Mouse (Mus musculus): ENCODE data around the gene Mdc1. TPM values are rescaled to one million over a fixed set of nuclear protein-coding genes. Genes with fewer than 3 reads are reported as not detected.
"Not testable (repeated sequence)": the region's sequence is repeated elsewhere in the genome, so short reads cannot be mapped to it uniquely, and the experiment has no call there.

Mdc1 gene
- total RNA-seq, 2 experiments from 2014 or later, result 13.6 to 15.0 TPM

DNA sequence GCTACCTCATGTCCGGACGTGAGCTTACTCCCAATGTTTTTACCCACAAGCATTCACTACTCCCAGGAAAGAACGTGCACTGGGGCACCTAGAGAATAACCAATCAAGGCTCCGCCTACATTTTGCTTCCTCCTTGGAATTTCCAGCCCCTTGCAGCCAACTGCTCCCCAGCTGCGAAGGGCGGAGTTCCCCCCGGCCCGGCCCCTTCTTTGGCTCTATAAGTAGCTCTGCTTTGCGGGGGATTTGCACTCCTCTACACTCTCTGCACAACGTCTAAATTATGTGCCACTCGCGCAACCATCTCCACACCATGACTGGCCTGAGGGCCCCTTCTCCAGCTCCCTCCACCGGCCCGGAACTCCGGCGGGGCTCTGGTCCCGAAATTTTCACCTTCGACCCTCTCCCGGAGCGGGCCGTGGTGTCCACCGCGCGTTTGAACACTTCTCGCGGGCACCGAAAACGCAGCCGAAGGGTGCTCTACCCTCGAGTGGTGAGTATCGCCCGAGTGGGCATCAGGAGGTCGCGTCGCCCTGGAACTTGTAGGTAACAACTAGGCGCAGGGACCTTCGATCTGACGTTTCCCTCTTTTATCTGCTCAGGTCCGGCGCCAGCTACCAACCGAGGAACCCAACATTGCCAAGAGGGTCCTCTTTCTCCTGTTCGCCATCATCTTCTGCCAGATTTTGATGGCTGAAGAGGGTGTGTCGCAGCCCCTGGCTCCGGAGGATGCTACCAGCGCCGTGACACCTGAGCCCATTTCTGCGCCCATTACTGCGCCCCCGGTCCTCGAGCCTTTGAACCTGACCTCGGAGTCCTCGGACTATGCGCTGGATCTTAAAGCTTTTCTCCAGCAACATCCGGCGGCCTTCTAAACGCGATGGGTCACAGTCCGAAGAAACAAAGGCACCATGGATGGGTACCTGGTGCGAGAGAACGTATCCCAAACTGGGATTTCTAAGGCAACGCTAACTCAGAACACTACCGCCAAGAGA is 19.6 kb upstream of the Mdc1 start, which contains the start of gene Ier3:
Ier3 (plus strand) TSS at position 246 of the 992 bp plus-strand sequence.
- DNase-seq (ENCODE audit: low spot score in 2 of 2), result peak in 1 of 2 experiments; percentile 59

DNA sequence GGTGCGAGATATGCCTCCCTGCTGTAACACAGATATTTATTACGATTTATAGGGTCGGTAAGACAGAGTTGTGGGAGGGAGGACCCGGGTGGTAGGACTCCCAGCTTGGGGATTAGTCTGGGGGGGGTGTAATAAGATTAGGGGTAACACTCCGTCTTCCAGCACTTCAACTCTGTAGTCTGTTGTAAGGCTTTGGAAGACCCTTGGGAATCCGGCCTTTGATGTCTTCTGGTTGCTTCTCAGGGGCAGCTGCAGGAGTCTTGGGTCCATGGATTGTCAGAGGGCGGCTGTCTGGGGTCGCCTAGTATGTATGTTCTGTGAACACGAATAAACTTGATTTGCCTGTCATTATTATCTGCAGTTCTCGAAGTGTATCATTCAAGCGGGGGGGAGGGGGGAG is 18.8 kb upstream of the Mdc1 start:
- no peak for DNase-seq (ENCODE audit: low spot score in 2 of 2)

DNA sequence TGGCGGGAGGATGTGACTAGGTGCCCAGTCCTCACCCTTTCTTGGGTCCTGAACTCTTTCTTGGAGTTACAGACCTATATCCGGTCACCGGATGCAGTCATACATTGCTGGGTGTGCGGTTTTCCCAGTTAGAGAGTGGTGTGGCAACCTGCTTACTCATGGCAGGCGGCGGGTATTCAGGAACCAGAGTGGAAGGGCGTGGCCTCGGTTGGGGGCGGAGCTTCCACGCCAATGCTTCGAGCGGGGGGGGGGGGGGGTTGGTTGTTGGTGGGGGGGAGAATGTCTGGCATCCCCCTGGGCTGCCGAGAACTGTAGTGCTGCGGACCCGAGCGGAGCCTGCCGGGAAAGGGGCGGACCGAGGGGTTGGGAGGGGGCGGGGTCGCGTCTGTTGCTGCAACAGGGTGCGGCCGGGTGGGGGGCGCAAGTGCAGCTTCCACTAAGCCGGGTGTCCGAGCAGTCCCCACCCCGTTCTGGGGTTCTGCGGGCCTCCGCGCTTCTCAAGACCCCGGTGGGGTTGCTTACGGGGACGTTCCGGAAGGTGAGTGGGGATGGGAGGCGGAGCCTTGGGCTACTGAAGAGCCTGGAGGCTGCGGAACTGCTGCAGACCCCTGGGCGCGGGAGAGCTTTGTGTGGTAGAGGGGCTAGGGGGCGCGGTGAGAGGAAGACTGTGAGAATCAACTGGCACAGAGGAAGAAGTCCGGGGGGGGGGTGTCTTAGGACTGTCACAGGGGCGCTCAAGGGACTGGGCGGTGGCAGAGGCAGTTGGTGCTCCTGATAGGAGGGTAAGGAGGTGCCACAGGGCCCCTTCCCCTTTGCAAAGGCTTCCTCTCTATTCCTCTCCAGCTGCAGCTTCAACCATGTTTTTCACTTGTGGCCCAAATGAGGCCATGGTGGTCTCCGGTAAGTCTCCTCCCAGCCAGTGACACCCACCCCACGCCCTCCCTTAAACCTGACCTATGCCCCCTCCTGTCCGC is 18.1 kb upstream of the Mdc1 start, which contains the start of gene Flot1:
Flot1 (plus strand) TSS at position 267 of the 974 bp plus-strand sequence.
- peak; percentile 75 to 79 for DNase-seq (ENCODE audit: low spot score in 2 of 2)

DNA sequence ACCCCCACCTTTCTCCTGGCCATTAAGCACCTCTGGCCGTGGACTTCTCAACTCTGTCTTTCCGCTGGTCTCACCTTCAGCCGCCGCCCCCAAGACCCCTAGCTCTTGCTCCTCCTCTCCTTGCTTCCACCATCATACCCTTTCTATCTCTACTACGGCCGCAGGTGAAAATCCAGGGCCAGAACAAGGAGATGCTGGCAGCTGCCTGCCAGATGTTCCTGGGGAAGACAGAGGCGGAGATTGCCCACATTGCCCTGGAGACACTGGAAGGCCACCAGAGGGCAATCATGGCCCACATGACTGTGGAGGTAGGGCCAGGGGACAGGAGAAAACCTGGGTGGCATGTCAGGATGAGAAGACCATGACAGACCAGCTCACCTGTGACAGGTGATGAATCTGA is 16.9 kb upstream of the Mdc1 start:
- no peak for DNase-seq (ENCODE audit: low spot score in 2 of 2)

DNA sequence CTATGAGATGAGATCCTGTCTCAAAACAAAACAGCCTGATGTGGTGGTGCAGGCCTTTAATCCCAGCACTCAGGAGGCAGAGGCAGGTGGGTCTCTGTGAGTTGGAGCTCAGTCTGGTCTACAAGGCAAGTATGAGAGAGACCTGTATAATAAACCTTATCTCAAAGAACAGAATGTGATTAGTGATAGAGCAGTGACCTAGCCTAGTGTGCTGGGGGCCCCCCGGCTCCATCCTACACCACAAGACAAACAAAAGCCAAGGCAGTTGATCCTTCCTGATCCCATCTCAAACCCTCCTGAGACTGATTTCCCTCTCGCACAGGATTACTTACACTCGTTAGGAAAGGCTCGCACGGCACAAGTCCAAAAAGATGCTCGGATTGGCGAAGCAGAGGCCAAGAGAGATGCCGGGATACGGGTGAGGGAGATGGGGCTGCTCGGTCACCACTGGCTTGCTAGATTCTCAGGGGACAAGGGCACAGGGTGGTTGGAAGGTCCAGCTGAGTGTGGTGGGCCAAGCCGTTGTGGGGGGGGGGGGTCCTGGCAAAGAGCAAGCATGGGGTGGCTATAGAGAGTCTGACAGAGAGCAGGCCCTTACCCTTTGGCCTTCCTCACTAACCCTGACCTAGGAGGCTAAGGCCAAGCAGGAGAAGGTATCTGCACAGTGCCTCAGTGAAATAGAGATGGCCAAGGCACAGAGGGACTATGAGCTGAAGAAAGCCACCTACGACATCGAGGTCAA is 16.0 kb upstream of the Mdc1 start:
- no peak for DNase-seq (ENCODE audit: low spot score in 2 of 2)

DNA sequence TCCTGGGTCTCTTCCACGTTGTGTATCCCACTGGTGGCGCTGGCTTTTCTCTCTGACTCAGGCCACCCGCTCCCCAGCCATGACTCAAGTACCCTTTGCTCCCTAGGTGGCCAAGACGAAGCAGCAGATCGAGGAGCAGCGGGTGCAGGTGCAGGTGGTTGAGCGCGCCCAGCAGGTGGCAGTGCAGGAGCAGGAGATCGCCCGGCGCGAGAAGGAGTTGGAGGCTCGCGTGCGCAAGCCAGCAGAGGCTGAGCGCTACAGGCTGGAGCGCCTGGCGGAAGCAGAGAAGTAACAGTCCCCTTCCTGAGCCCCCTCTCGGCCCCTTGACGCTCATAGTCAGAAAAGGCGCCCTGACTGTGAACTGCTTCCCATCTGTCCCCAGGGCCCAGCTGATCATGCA is 11.6 kb upstream of the Mdc1 start:
- DNase-seq (ENCODE audit: low spot score in 2 of 2), result peak; percentile 71 to 77

DNA sequence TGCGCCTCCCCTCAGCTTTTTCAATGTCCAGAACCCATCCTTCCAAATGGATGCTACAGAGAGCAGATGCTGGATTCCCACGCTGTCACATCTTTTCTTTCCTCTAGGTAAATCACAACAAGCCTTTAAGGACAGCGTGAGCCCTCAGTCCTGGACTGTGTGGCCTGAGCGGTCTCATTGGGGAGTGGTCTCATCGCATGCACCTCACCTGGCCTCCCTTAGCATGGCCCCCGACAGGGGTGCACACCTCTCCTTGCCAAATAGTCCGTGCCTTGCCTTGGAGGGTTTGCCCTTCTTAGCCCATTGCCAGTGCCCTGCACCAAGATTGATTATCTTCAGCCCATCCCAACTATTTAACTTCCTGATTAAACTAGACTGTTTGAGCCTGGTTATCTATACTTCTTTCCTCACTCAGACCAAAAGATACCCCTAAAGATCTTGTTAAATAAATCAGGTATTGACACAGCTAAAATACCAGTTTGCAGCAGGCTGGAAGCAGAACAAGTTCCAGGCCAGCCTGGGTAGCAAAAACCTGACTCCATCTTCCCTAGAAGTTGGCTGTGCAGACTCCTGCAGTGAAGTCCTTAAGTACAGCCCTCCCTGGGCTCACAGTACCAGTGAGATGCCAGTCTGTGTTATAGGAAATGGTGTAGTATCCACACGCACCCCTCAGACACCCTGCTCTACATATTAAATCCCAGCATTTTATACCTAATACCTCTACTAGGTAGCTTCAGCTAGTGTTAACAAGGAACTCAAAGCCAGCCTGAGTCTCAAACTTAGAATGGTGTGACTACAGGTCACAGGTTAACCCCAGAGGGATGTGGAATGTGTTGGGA is 8.7 kb upstream of the Mdc1 start:
- no peak for DNase-seq (ENCODE audit: low spot score in 2 of 2)

DNA sequence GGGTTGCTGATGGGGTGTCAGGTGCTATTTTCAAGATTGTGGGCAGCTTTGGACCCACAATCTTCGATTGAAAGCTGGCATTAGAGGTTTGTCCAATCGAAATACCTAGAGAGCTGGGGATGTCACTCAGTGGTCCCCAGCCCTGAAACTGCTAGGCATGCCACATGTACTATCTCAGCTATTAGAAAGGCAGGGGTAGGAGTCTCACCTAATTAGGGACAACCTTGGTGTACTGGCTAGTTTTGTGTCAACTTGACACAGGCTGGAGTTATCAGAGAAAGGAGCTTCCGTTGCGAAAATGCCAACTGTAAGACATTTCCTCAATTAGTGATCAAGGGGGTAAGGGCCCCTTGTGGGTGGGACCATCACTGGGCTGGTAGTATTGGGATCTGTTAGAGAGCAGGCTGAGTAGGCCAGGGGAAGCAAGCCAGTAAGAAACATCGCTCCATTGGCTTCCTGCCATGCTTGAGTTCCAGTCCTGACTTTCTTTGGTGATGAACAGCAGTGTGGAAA is 8.0 kb upstream of the Mdc1 start:
- no peak for DNase-seq (ENCODE audit: low spot score in 2 of 2)

DNA sequence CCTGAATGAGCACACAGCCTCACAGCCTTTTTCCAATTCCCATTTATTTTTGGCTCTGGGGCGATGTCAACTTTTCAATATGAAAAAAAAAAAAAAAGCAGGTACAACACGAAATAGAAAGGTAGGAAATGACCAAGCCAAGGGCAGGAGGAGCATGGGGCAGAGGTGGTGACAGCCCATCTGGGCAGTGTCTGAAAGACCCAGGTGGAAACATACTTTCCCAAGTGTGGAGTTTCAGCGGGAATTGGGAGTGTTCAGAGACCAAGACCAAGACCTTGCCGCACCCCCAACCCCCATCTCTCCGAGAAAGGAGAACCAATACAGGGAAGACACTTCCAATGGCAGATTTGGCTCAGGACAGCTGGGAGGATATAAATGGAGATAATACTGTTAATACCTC is 7.4 kb upstream of the Mdc1 start:
- no peak for DNase-seq (ENCODE audit: low spot score in 2 of 2)

DNA sequence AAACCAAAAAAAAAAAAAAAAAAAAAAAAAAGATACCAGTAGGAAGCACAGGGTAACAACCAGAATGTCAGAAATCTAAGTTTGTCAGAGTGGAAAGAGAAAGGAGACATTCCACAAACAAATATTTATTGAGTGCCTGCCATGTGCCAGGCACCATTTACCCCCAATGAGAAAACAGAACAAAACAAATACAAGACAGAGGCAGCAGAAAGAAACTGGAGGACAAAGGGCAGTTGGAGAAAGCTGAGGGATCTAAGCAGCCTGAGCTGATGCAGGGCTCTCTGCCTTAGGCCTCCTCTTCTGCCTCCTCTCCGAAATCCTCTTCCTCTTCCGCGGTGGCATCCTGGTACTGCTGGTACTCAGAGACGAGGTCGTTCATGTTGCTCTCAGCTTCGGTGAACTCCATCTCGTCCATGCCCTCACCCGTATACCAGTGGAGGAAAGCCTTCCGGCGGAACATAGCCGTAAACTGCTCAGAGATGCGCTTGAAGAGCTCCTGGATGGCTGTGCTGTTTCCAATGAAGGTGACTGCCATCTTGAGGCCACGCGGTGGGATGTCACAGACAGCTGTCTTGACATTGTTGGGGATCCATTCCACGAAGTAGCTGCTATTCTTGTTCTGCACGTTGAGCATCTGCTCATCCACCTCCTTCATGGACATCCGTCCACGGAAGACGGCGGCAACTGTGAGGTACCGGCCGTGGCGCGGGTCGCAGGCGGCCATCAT is 6.5 kb upstream of the Mdc1 start:
- DNase-seq (ENCODE audit: low spot score in 2 of 2), result peak; percentile 38 to 52

DNA sequence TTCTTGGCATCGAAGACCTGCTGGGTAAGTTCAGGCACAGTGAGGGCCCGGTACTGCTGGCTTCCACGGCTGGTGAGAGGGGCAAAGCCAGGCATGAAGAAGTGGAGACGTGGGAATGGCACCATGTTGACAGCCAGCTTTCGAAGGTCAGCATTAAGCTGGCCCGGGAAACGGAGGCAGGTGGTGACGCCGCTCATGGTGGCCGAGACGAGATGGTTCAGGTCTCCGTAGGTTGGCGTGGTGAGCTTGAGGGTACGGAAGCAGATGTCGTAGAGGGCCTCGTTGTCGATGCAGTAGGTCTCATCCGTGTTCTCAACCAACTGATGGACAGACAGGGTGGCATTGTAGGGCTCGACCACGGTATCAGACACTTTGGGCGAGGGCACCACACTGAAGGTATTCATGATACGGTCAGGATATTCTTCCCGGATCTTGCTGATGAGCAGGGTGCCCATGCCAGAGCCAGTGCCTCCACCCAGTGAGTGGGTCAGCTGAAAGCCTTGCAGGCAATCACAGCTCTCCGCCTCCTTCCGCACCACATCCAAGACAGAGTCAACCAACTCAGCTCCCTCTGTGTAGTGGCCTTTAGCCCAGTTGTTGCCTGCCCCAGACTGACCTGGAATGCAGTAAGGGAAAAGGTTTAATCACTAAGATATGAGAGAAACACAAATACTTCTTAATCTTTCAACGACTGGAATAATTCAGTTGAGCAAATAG is 5.7 kb upstream of the Mdc1 start:
- no peak for DNase-seq (ENCODE audit: low spot score in 2 of 2)

DNA sequence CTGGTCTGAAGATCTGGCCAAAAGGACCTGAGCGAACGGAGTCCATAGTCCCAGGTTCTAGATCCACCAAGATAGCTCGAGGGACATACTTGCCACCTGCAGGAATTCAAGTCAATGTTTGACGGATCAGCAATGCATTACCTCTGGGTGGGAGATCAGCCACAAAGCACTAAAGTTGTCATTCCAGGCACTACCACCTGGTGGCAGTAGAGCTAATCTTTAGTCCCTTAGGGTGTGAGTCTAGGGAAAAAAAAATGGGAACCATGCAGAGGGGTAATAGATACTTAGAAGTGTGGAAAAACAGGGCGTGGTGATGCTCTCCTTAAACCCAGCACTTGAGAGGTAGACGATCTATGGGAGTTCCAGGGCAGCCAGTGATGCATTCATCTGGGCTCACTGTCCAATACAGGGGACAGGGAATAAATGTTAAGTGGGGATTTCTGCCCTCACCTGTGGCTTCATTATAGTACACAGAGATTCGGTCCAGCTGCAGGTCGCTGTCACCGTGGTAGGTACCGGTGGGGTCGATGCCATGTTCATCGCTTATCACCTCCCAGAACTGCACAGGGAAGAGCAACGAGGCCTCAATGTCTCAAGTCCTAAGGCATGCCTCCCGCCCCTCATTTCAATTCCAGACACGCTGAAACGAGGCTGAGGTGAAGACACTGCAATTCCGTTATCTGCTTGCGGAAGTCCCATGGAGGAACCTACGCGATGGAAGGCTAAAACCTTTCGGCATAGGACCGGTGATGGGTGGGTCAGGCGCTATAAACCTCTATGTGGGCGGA is 4.9 kb upstream of the Mdc1 start:
- peak; percentile 90 to 94 for DNase-seq (ENCODE audit: low spot score in 2 of 2)

DNA sequence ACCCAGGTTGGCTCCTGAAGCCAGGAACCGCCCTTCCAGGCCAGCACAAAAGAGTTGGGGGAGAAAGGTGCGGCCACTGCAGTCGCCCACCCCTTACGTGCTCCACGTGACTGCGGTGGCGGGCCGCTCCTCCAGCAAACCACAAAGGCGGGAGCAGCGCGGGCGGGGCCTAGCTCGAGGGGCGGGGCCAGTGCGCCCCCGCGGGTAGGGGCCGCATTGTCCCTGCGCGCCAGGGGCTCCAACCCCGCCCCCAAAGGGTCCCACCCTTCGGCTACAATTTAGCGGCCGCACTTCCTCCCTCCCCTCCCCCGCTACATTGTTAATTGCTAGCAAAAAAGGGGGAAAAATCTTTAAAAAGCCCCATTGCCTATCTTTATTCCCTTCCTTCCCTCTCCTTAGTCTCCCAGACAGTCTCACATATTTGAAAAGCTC is 4.3 kb upstream of the Mdc1 start:
- DNase-seq (ENCODE audit: low spot score in 2 of 2), result peak; percentile 74 to 87

DNA sequence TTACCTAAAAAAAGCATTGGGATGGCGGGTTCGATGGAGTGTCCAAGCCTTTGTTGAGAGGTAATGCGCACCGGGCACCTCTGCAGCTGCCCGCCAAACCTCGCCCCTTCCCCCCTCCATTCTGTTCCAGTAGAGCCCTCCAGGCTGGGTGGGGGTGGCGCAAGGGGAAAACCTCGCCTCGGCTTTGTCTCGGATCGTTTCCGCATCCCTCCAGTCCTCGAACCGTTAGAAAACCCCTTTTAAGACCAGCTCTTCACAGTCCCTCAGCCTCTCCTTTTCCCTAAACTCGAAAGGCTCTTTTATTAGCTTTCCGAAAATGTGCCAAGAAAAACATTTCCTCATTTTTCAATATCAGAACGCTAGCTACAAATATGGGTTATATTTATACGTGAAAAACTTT is 3.8 kb upstream of the Mdc1 start:
- peak in 1 of 2 experiments; percentile 58 for DNase-seq (ENCODE audit: low spot score in 2 of 2)

DNA sequence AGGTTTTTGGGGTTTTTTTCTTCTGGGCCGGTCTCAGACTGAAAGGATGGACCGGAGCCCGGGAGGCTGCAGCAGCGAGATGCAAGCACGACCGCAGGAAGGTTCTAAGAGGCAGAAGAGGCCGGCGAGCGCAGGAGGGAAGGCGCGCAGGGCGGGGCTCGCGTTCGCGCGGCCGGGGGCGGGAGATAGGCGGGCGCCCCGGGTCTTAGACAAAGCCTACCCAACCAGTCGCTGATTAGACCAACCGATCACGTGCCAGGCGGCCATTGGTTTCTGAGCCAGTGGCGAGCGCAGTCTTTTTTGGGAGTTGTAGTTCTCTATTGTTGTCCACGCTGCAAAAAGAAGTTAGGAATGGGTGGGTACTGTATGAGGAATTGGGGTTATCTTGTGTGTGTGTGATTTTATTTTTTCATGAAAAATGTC is 3.2 kb upstream of the Mdc1 start, which contains the start of gene Tubb5:
Tubb5 (minus strand) TSS at position 185 of the 423 bp plus-strand sequence.
- DNase-seq (ENCODE audit: low spot score in 2 of 2), result peak; percentile 93 to 98

DNA sequence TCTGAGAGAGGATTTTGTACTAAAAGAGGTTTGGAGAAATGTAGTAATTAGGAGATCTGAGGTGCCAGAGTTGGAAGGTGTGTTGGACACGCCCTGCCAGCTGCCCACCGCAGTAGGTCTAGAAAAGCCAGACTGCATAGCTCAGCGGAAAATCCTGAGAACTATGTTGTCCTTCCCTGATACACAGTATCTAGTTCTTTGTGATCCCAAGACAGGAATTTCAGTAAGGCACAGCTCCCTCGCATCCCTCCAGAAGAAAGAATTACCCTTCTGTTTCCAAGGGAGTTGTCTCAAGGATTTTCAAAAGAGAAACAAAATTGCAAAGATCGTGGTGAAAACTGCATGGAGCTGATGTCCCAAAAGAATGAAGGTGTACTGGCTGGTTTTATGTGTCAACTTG is 2.7 kb upstream of the Mdc1 start:
- DNase-seq (ENCODE audit: low spot score in 2 of 2), result no peak

DNA sequence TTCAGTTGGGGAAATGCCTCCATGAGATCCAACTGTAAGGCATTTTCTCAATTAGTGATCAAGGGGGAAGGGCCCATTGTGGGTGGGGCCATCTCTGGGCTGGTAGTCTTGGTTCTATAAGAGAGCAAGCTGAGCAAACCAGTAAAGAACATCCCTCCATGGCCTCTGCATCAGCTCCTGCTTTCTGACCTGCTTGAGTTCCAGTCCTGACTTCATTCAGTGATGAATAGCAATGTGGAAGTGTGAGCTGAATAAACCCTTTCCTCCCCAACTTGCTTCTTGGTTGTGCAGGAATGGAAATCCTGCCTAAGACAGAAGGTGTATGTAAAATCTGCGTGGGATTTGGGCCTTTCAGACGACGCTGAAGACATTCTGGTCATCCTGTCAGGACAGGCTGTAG is 2.3 kb upstream of the Mdc1 start:
- not testable (repeated sequence) for DNase-seq (ENCODE audit: low spot score in 2 of 2)

Measured in layer of hippocampus, postnatal 14 days (tissue).